Mouse (Mus musculus): ENCODE measurements at regions not wholly inside any gene's neighbourhood (a gene's known extent, or its start where the extent isn't known, plus 50 kb on each side); places are given as distances from the start of the nearest gene placed in this dataset.
"Not testable (repeated sequence)": the region's sequence is repeated elsewhere in the genome, so short reads cannot be mapped to it uniquely, and the experiment has no call there.

GRCm38 (mm10) chr6:73676979-73677378 lies 207.5 kb upstream of the 4931417E11Rik start:
- DNase-seq (ENCODE audit: low spot score) = no peak

GRCm38 (mm10) chr6:73669401-73669800 lies 199.9 kb upstream of the 4931417E11Rik start:
- no peak for DNase-seq (ENCODE audit: low spot score)

DNA sequence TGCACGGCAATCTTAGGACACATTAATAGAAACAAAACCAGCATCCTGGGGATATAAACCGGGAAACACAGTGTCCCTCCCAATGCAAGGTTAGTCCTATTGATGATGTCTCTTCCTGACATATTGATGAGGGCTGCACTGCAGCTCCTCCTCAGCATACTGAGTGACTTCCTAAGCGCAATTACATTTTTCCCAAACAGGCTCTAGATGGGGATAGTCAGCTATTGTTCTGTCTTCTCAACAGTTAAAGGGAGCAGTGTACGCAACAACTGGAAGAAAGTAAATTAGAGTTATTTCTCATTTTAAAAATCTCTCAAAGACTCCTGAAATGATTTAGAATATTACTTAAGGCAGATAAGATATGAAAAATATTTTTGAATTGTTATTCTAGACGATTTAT lies 189.5 kb upstream of the 4931417E11Rik start:
- no peak for DNase-seq (ENCODE audit: low spot score)

GRCm38 (mm10) chr6:73645378-73645777 lies 175.9 kb upstream of the 4931417E11Rik start:
- DNase-seq (ENCODE audit: low spot score) = no peak

- DNase-seq (ENCODE audit: low spot score) = peak; percentile 30
These were observed 175.4 kb upstream of the 4931417E11Rik start for GRCm38 (mm10) chr6:73644778-73645267.

- no peak for DNase-seq (ENCODE audit: low spot score)
These were observed 159.1 kb upstream of the 4931417E11Rik start for GRCm38 (mm10) chr6:73628600-73628999.

DNA sequence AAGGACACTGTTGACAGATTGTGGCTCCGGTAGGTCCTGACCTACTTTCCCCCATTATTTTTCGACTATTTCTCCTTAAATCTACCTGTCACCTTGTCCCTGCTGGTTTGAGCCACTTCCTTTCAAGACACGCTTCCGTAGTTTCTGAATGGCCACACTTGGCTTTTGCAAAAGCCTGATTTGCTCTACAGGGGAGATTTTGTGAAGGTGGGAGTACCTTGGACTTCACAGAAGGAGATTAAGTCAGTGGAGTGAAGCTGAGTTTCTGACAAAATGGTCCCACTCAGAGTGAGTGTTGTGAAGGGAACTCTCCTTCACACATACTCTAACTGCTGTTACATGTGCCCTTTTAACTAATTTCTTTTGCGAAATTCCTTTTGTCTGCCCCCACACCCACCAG lies 157.0 kb upstream of the 4931417E11Rik start:
- DNase-seq (ENCODE audit: low spot score) = no peak

DNA sequence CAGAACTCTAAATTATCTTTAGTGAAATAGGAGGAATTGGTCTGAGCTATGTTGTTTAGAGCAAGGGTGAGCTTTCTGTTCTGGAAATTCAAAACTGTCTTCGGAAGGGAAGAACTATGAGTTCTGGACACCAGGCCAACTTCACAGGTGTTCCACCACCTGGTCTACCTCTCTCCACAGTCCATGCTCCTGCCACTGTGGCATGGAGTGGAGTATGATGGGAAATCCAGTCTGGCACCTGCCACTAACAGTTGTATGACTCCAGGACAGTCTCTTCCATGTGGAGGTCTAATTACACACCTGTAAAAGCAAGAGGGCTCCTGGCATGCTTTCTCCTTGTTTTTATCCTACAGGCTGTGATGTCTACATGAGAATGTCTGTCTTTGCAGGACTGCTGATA lies 154.7 kb upstream of the 4931417E11Rik start:
- no peak for DNase-seq (ENCODE audit: low spot score)

GRCm38 (mm10) chr6:73621839-73622426 lies 152.5 kb upstream of the 4931417E11Rik start:
- DNase-seq (ENCODE audit: low spot score) = no peak

DNA sequence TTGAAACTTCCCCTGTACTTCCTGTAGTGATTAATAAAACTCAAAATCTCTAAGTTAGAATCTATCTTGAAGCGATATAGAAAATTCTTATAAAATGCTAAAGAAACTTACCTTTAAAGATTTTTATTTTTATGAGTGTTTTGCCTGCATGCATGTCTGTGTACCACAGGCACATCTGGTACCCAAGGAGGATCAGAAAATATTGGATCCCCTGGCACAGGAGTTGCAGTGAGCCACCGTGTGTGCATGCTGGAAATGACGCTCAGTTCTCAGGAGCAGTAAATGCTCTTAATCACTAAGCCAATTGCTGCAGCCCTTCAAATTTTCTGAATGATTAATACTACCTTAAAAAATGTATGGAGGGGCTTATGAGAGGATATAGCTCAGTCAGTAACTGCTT lies 142.8 kb upstream of the 4931417E11Rik start:
- DNase-seq (ENCODE audit: low spot score) = no peak

GRCm38 (mm10) chr6:73611839-73612238 lies 142.4 kb upstream of the 4931417E11Rik start:
- no peak for DNase-seq (ENCODE audit: low spot score)

- DNase-seq (ENCODE audit: low spot score) = no peak
These were observed 140.7 kb upstream of the 4931417E11Rik start for GRCm38 (mm10) chr6:73610048-73610624.

DNA sequence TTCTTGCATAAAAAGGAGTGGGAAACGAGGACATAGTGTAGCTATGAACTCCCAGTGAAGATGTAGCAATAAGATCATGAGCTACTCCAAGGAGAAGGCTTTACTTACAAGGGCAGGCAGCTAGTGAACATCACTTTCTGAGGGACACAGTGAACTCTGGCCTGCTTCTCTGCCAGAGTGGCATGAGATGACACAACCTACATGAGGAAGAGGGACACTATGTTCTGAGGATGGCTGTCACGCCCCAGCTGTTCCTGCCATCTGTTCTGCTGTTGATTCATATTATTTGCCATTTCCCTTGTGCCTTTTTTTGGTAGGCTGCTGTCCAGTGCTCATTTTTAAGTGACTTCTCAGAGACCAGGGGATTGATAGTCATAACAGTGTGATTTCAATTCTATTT lies 118.2 kb upstream of the 4931417E11Rik start:
- DNase-seq (ENCODE audit: low spot score) = no peak

GRCm38 (mm10) chr6:73576708-73577107 lies 107.2 kb upstream of the 4931417E11Rik start:
- no peak for DNase-seq (ENCODE audit: low spot score)

DNA sequence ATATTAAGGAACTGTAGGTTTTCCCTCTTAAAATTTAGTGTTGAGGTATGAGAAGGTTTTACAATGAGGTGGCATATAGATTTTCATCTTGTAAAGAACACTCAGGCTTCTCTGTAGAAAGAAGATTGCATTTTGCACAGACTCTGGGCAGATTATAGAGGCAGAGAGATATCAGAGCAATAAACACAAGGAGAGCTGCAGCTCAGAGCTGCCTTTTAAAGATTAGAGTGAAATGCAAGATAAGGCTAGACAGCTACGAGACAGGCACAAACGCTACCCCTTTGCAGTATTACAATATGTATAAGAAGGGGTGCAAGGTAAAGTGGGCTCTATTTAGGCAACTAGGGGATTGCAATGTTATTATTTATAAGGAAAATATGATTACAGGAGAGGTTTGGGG lies 90.5 kb upstream of the 4931417E11Rik start:
- no peak for DNase-seq (ENCODE audit: low spot score)

DNA sequence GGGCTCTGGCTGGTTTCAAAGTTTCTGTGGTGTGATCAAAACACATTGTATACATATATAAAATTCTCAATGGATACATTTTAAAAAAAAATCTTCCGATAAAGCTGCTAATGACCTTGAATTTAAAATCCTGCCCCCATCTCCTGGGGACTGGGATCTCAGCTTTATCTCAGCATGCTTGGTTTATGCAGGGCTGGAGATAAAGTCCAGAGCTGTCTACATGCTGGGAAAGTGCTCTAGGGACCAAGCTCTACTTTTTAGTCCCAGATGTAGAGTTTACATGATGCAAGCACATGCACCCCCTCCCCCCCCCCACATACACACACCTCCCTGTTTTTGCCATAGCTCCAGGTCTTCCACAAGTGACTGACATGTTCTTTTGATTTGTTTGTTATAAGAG lies 61.1 kb upstream of the 4931417E11Rik start:
- no peak for DNase-seq (ENCODE audit: low spot score)

DNA sequence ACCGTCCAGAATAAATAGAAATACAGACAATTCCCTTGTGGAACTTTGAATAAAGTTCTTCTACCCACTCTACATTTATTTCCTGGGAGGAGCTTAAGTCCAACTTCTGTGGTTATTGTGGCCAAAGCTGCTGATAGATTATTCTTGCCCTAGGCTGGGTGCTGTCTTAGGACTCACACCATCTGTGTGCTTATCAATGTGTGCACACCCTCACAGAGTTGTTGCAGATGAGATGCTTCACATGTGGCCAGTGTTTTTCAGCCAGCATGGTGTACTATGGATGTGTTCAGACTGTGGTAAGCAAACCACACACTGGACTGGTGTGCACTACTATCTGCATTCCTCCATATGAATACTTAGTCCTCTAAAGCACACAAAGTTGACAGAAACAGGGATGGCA lies 60.6 kb upstream of the 4931417E11Rik start:
- no peak for DNase-seq (ENCODE audit: low spot score)

- DNase-seq (ENCODE audit: low spot score) = no peak
These were observed 54.2 kb upstream of the 4931417E11Rik start for GRCm38 (mm10) chr6:73523658-73524057.

DNA sequence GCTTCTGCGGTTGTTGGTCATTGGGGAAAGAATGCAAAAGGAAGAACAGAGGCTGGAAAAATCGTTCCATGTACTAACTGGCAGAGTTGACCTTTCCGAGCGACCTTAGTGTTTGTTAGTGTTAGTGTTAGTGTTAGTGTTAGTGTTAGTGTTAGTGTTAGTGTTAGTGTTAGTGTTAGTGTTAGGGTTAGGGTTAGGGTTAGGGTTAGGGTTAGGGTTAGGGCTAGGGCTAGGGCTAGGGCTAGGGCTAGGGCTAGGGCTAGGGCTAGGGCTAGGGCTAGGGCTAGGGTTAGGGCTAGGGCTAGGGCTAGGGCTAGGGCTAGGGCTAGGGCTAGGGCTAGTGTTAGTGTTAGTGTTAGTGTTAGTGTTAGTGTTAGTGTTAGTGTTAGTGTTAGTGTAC lies 50.4 kb upstream of the 4931417E11Rik start:
- DNase-seq (ENCODE audit: low spot score) = not testable (repeated sequence)

All from layer of hippocampus, adult 9-10 months (tissue).